Mouse (Mus musculus): ENCODE results near the gene Slc19a2.
"Not testable (repeated sequence)": the region's sequence is repeated elsewhere in the genome, so short reads cannot be mapped to it uniquely, and the experiment has no call there.

Slc19a2 gene

DNA sequence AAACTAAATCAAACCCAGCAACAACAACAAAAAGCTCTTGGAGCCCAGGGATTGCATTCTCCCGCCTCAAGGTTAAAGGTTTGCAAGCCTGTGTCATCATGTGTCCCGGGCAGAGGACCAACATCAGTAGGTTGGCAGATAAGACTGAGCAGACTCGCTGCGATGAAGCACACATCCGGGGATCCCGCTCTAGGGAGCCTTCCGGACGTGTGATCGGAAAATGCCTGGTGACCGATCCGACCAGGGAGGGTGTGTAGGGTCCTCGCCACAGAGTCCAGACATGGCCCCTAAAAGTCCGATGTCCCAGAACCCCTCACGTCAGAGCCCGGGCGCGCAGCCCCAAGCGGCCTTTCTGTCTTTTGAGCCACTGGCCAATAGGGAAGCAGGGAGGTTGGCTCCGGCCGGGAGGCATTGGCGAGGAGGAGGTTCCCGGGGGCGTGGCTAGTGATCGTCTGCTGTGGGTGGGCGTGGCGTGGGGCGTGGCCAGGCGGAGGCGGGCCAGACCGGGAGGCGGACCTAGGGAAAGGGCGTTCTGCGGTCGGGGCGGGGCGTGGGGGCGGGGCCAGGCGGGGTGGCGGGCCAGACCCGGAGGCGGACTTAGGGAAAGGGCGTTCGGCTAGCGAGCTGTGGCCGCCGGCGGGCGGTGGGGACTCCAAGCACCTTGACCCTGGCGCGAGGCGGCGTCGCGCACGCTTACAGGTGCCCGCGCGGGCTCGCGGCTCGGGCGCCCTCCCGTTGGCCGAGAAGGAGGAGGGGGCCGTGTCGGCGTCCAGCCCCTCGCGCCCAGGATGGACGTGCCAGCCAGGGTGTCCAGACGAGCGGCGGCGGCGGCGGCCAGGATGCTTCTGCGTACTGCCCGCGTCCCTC is at the start of gene Slc19a2:
TSS of gene Slc19a2 (plus strand) at position 582 of the 867 bp plus-strand sequence.
- DNase-seq (ENCODE audit: low spot score) = peak; percentile 97

DNA sequence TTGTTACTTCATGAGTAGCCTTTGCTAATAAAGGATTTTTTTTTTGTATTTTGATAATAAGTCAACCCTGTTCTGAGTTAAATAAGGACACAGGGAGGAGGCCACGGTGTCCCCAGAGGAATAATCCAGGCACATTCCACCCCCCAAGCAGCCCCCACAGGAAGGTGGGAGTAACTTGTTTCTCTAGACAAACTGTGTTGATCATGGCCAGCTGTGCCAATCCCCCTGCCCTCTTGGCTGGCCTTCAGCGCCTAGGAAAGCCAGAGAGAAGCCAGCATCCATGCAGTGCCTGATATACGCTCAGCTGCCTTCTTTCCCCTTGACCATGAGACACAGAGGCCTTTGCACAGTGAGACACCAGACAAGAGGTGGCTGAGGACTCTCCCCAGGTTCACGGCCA is 49.3 kb upstream of the Slc19a2 start:
- no peak for DNase-seq (ENCODE audit: low spot score)

GRCm38 (mm10) chr1:164208437-164208836 is 40.4 kb upstream of the Slc19a2 start:
- no peak for DNase-seq (ENCODE audit: low spot score)

- no peak for DNase-seq (ENCODE audit: low spot score)
These were observed 37.9 kb upstream of the Slc19a2 start for GRCm38 (mm10) chr1:164210899-164211298.

DNA sequence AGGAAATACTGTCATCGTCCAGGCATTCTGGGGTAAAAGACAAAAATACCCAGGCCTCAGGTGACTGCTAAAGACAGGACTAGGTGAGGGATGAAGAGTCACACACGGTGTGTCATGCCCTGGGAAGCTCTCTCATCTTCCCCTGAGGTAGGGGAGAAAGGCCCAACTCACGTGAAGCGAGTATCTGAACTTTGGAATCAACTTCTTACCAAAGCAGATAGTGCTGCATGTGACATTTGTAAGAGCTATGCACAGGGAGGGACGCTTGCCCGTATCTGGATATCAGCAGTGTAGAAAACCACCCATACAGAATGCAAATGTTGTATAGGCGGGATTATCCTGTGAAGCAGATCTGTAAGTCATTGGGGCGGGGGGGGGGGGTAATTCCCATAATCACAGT is 36.2 kb upstream of the Slc19a2 start:
- no peak for DNase-seq (ENCODE audit: low spot score)

DNA sequence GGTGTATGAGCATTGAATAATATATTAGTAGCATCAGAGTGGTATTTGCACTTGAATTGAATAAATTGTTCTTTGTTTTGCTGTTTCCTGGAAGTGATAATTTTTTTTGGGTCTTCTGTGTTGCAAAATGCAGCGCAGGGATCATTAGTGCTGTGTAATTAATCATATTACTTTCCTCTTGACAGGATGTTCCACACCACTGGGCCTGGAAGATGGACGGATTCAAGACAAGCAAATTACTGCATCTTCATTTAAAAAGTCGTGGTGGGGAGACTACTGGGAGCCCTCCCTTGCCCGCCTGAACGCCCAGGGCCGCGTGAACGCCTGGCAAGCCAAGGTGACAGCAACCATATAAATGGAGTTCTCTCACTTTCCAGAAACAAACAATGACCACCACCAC is 34.7 kb upstream of the Slc19a2 start:
- DNase-seq (ENCODE audit: low spot score) = no peak

DNA sequence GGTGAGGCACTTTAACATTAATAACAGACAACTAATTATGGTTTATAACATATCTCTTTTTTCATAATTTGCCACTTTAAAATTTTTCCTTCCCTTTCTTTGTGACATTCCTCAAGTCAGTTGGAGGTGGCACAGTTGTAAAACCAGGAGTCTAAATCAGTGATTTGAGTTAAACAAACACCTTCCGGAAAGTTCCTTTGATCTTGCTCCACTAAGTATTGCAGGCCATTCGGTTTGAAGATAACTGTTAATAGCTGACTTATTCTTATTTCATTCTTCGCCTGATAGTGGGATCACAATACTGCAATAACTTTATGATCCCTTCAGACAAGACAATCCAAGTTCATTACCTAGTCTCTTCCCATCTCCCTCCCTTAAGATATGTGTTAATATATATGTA is 33.7 kb upstream of the Slc19a2 start:
- no peak for DNase-seq (ENCODE audit: low spot score)

GRCm38 (mm10) chr1:164215540-164215939 is 33.3 kb upstream of the Slc19a2 start:
- DNase-seq (ENCODE audit: low spot score) = peak; percentile 24

DNA sequence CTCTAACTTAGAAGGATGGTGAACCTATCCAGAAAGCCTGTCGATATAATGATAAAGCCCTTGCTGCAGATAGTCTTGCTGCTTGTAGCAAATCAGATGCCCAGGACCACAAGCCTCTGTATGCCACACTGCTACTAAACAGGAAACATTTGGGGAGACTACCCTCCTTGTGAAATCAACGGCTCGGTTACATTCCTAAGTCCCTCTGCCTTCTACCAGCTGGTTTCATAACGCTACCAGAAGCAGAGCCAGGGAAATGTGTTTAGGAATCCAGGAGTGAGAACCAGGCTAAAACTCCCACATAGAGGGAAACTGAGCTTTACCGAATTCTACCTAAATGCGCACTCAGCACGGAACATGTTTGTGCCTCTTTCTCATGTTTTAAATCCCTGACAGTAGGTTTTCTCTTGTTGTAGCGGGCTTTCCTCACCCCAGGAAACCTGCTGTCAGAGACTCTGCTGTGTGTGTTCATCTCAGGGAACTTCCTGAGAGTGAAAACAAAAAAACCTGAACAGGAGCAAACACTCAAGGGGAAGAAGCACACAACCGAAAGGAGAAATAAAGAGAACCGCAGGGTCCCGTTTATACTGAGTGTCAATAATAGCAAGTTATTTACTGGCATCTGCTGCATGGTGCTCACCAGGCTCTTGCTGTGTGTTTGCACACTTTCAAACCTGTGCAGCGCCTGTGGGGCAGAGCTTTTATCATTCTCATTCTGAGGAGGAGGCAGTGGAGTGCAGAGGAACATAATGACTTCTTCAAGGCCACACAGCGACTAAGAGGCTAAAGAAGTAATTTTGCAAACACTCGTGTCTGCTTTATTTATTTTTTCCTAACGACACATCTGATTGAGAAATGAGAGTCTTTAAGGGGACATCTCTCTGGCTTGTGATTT is 30.8 kb upstream of the Slc19a2 start:
- peak; percentile 20 for DNase-seq (ENCODE audit: low spot score)

DNA sequence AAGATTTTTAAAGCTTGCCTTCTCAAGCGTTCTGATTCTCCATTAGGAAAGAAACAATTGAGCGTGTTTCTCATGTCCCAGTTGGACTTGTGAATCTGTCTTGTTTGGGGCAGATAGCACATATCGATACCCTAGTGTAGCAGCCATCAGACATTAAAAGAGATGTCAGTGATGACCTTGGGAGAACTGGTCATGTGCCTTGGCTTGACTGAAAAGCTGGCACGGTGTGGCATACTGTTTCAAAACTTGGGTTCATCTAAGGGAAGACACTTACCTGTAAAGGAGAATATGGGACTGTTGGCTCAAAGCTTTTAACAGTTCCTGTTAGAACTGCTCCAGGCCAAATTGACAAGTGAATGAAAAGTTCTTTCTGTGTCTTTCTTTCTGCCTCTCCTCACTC is 28.6 kb upstream of the Slc19a2 start:
- DNase-seq (ENCODE audit: low spot score) = no peak

- no peak for DNase-seq (ENCODE audit: low spot score)
These were observed 25.8 kb upstream of the Slc19a2 start for GRCm38 (mm10) chr1:164223089-164223488.

GRCm38 (mm10) chr1:164231937-164232570 is 16.8 kb upstream of the Slc19a2 start:
- not testable (repeated sequence) for DNase-seq (ENCODE audit: low spot score)

- DNase-seq (ENCODE audit: low spot score) = no peak
These were observed 15.4 kb upstream of the Slc19a2 start for GRCm38 (mm10) chr1:164233447-164233846.

DNA sequence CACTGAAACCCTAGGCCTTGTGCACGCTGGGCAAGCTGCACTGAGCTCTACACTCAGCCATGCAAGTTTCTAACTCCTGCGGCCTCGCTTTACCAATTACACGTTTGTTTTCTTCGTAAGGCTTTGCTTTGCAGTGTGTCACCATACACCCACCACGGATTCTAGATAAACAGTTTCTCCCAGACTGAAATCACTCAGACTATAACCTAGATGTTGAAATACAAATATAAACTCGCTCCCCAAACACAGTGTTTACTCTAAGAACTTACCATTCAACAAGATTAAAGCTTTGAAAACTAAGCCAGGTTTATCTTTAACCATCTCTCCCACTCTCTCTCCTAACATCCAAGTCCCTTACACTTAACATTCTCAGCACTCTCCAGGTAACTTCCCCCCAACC is 13.8 kb upstream of the Slc19a2 start:
- DNase-seq (ENCODE audit: low spot score) = no peak

DNA sequence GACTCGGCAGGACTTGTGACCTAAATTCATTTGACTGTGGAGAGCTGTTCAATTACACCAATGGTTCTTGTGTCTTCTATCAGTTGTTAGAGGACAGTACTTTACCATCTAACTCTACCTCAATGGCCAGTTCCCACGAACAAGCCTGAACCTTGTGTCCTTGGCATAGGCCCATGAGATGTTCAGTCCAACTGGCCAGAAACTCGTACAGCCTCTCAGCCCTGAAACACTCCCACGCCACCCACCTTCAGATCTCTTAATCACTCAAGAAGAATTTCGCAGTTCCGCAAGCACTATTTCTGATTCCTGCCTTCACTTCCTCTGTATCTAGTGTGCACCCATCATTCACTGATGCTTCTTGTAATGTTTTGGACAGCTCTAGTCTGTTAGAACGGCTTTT is 12.8 kb upstream of the Slc19a2 start:
- DNase-seq (ENCODE audit: low spot score) = peak; percentile 53

- DNase-seq (ENCODE audit: low spot score) = no peak
These were observed 7.4 kb upstream of the Slc19a2 start for GRCm38 (mm10) chr1:164241494-164241893.

GRCm38 (mm10) chr1:164242809-164243208 is 6.0 kb upstream of the Slc19a2 start:
- no peak for DNase-seq (ENCODE audit: low spot score)

DNA sequence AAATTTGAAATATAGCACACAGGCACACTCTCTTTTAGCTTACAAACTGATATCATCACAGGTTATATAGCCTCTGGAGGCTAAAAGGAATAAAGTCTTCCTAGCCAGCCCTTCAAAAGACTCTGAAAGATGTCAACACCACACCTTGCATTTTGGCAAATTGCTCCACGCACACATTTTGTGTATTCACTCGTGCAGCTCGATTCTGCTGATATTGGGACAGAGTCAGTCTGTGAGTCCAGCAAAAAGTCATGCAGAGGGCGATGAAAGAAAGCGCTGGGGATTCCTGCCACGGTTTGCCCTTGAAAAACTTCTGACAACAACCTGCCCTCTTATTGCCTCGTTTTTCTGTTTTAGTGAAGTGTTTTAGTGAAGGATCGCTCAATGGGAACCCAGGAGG is 1.4 kb upstream of the Slc19a2 start:
- no peak for DNase-seq (ENCODE audit: low spot score)

DNA sequence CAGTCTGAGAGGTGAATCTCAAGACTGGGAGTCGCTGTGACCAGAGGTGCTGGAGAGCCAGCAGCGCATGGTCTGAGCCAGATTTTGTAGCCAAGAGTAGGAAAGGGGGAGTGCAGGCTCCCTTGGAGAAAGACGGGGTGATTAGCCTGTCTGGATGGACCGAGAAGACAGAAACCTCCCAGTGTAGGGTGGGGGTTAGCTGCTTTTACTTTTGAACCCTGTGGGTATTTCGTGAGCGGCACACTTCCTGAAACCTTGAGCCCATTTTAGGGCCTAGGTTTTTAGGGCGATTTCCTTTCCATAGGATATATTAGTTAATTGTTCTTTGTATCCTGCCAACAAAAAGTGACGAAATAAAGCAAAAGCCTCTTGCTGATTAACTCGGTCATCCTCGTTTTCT is 875 bp upstream of the Slc19a2 start:
- DNase-seq (ENCODE audit: low spot score) = peak; percentile 10

- no peak for DNase-seq (ENCODE audit: low spot score)
These were observed 476 bp downstream of the Slc19a2 start for GRCm38 (mm10) chr1:164249332-164249711.

DNA sequence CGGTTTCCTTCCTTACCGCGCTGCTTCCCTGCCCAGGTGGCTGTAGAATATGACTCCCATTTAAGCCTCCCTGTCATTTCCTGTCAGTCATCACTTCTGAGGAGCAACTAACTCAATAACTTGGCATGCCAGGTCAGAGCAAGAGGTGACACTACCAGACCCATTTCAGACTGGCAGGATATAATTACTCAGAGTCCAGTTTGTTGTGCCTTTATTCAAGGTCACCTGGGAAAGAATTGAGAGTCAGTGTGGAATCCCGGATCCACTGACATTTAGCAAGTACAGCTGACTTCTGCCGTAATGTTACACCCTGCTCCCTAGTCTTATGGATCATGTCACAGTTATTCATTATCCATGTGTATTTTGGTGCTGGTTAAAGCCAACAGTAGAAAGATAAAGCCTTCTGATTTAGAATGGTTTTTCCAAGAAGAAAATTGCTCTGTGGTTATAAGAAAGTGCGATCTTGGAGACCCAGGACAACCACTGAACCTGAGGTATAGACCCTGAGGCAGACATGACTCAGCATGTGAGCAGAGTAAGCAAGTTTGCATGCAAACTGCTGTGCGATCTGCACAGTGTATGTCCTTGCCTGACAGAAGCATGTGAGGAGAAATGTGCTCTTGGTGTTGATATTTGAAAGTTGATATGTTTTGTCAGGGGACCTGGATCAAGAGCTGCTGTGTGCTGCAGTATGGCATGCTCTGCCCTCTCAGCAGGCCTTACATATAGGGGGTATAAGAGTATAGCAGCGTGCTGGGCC is 1.7 kb downstream of the Slc19a2 start:
- no peak for DNase-seq (ENCODE audit: low spot score)

GRCm38 (mm10) chr1:164251438-164251837 is 2.6 kb downstream of the Slc19a2 start:
- DNase-seq (ENCODE audit: low spot score) = no peak

Measured in lung, postnatal 25 days (tissue).